Mouse (Mus musculus): ENCODE results near the gene Crygs.

The Crygs gene

GRCm38 (mm10) chr16:22811477-22811876 is at the start of gene Crygs:
TSS of gene Crygs (minus strand) at chr16:22811577.
- no peak for DNase-seq (ENCODE audit: low spot score in 2 of 2)

- peak; percentile 97 to 98 for DNase-seq (ENCODE audit: low spot score in 2 of 2)
Measured at GRCm38 (mm10) chr16:22857431-22858113, 46.2 kb upstream of the Crygs start, which contains the start of the genes Tbccd1 and Dnajb11. TSS of gene Tbccd1 (minus strand) at chr16:22857669. TSS of gene Dnajb11 (plus strand) at chr16:22857845.

- DNase-seq (ENCODE audit: low spot score in 2 of 2): no peak
Measured at GRCm38 (mm10) chr16:22856773-22857172, 45.4 kb upstream of the Crygs start.

GRCm38 (mm10) chr16:22852709-22853108 is 41.3 kb upstream of the Crygs start:
- no peak for DNase-seq (ENCODE audit: low spot score in 2 of 2)

GRCm38 (mm10) chr16:22848331-22848730 is 37.0 kb upstream of the Crygs start:
- DNase-seq (ENCODE audit: low spot score in 2 of 2): no peak

GRCm38 (mm10) chr16:22847686-22848085 is 36.3 kb upstream of the Crygs start:
- no peak for DNase-seq (ENCODE audit: low spot score in 2 of 2)

GRCm38 (mm10) chr16:22845481-22845880 is 34.1 kb upstream of the Crygs start:
- no peak for DNase-seq (ENCODE audit: low spot score in 2 of 2)

GRCm38 (mm10) chr16:22844834-22845233 is 33.5 kb upstream of the Crygs start:
- DNase-seq (ENCODE audit: low spot score in 2 of 2): no peak

- peak; percentile 44 to 77 for DNase-seq (ENCODE audit: low spot score in 2 of 2)
Measured at GRCm38 (mm10) chr16:22844061-22844801, 32.9 kb upstream of the Crygs start.

- no peak for DNase-seq (ENCODE audit: low spot score in 2 of 2)
Measured at GRCm38 (mm10) chr16:22842871-22843270, 31.5 kb upstream of the Crygs start.

GRCm38 (mm10) chr16:22839146-22839857 is 27.9 kb upstream of the Crygs start:
- no peak for DNase-seq (ENCODE audit: low spot score in 2 of 2)

GRCm38 (mm10) chr16:22832932-22833525 is 21.7 kb upstream of the Crygs start:
- DNase-seq (ENCODE audit: low spot score in 2 of 2): no peak

- DNase-seq (ENCODE audit: low spot score in 2 of 2): no peak
Measured at GRCm38 (mm10) chr16:22820731-22821130, 9.4 kb upstream of the Crygs start.

- peak; percentile 32 to 71 for DNase-seq (ENCODE audit: low spot score in 2 of 2)
Measured at GRCm38 (mm10) chr16:22807468-22808070, 3.8 kb downstream of the Crygs start.

- DNase-seq (ENCODE audit: low spot score in 2 of 2): no peak
Measured at GRCm38 (mm10) chr16:22802786-22803185, 8.6 kb downstream of the Crygs start.

- DNase-seq (ENCODE audit: low spot score in 2 of 2): no peak
Measured at GRCm38 (mm10) chr16:22800849-22801109, 10.6 kb downstream of the Crygs start.

- DNase-seq (ENCODE audit: low spot score in 2 of 2): no peak
Measured at GRCm38 (mm10) chr16:22800026-22800848, 11.1 kb downstream of the Crygs start.

GRCm38 (mm10) chr16:22798520-22798919 is 12.9 kb downstream of the Crygs start:
- DNase-seq (ENCODE audit: low spot score in 2 of 2): no peak

GRCm38 (mm10) chr16:22797521-22797920 is 13.9 kb downstream of the Crygs start:
- DNase-seq (ENCODE audit: low spot score in 2 of 2): no peak

- DNase-seq (ENCODE audit: low spot score in 2 of 2): no peak
Measured at GRCm38 (mm10) chr16:22795497-22795896, 15.9 kb downstream of the Crygs start.

GRCm38 (mm10) chr16:22791235-22791634 is 20.1 kb downstream of the Crygs start:
- no peak for DNase-seq (ENCODE audit: low spot score in 2 of 2)
